Mouse (Mus musculus) CH12.LX (cell line): ENCODE results near the gene Tsc22d2. TPM values are rescaled to one million over a fixed set of nuclear protein-coding genes. Genes with fewer than 3 reads are reported as not detected.

Source experiments
- DNase-seq: peaks from one replicate; pipeline ENCODE4 v3.0.0-alpha.2; 2013; ENCODE audit errors: extremely low read depth
- H3K27ac ChIP-seq: 2 replicates; pipeline ENCODE4 v1.5.1; 2012; ENCODE audit warnings: low read depth, mild to moderate bottlenecking, control low read depth, moderate library complexity; ENCODE audit not compliant: insufficient read depth
- H3K27me3 ChIP-seq: replicated peaks from 2 replicates; pipeline ENCODE3; 2012; ENCODE audit warnings: inconsistent platforms
- H3K36me3 ChIP-seq, 2 experiments: replicated peaks in 1 of 2; 2 replicates each; pipeline versions ENCODE3 to v1.6.1; 2012; ENCODE audit warnings: inconsistent platforms in 1 of 2, low read length in 1 of 2, mild to moderate bottlenecking in 1 of 2, mixed read lengths in 1 of 2, moderate library complexity in 1 of 2; ENCODE audit not compliant: control insufficient read depth in 1 of 2, insufficient read depth in 1 of 2
- H3K4me1 ChIP-seq, 2 experiments: 2 replicates each; pipeline ENCODE4 v1.6.1; 2012; ENCODE audit warnings: inconsistent platforms in 1 of 2, moderate library complexity in 1 of 2; ENCODE audit not compliant: insufficient read depth in 2 of 2, control insufficient read depth in 1 of 2
- H3K4me2 ChIP-seq: 2 replicates; pipeline ENCODE4 v1.6.1; 2012; ENCODE audit warnings: low read depth, mild to moderate bottlenecking, control low read depth; ENCODE audit not compliant: poor library complexity, insufficient read depth, severe bottlenecking
- H3K4me3 ChIP-seq, 3 experiments: fragments of 150-350 bp in 1 of 3; sonication (generic) in 1 of 3; replicated peaks in 1 of 3; 2 replicates each; pipeline versions ENCODE3 to v1.5.1; 2011 to 2012; ENCODE audit warnings: low read depth in 2 of 3, low read length in 2 of 3, mild to moderate bottlenecking in 2 of 3, moderate library complexity in 2 of 3, control low read depth in 1 of 3, improper control_type of control experiment in 1 of 3, inconsistent platforms in 1 of 3, mixed read lengths in 1 of 3; ENCODE audit not compliant: poor library complexity in 1 of 3
- H3K79me2 ChIP-seq: replicated peaks from 2 replicates; pipeline ENCODE4 v1.6.1; 2012; ENCODE audit warnings: mild to moderate bottlenecking, moderate library complexity; ENCODE audit not compliant: control insufficient read depth, poor library complexity, insufficient read depth, severe bottlenecking; ENCODE audit errors: extremely low read depth
- H3K9ac ChIP-seq: 2 replicates; pipeline ENCODE4 v1.6.1; 2012; ENCODE audit warnings: low read depth, mild to moderate bottlenecking, control low read depth, moderate library complexity; ENCODE audit not compliant: insufficient read depth
- H3K9me3 ChIP-seq: replicated peaks from 2 replicates; pipeline ENCODE3; 2012; ENCODE audit warnings: low read length, inconsistent platforms, mixed read lengths
- CHD1 ChIP-seq: IDR thresholded peaks from 2 replicates; pipeline ENCODE4 v1.6.1; 2012; ENCODE audit warnings: low read depth, low read length, improper control_type of control experiment, inconsistent platforms
- CHD2 ChIP-seq: IDR thresholded peaks from 2 replicates; pipeline ENCODE4 v1.6.1; 2011; ENCODE audit warnings: low read length, improper control_type of control experiment
- E2F4 ChIP-seq: IDR thresholded peaks from 2 replicates; pipeline ENCODE4 v1.6.1; 2011; ENCODE audit warnings: low read depth, low read length, improper control_type of control experiment; ENCODE audit not compliant: insufficient replicate concordance
- EP300 ChIP-seq: IDR thresholded peaks from 2 replicates; pipeline ENCODE4 v1.6.1; 2011; ENCODE audit warnings: low read length, improper control_type of control experiment
- HCFC1 ChIP-seq: IDR thresholded peaks from 2 replicates; pipeline ENCODE4 v1.6.1; 2012; ENCODE audit warnings: low read depth, mild to moderate bottlenecking, inconsistent platforms, low read length, improper control_type of control experiment
- IRF4 ChIP-seq: IDR thresholded peaks from 2 replicates; pipeline ENCODE4 v1.6.1; 2014; ENCODE audit warnings: low read depth, mild to moderate bottlenecking, inconsistent platforms, low read length, improper control_type of control experiment
- JUN ChIP-seq: IDR thresholded peaks from 2 replicates; pipeline ENCODE4 v1.6.1; 2011; ENCODE audit warnings: low read depth, mild to moderate bottlenecking, low read length, improper control_type of control experiment, moderate library complexity; ENCODE audit not compliant: insufficient read depth
- JUND ChIP-seq: conservative IDR thresholded peaks from 2 replicates; pipeline ENCODE4 v1.6.1; 2011; ENCODE audit warnings: low read depth, low read length, improper control_type of control experiment
- KAT2A ChIP-seq: IDR thresholded peaks from 2 replicates; pipeline ENCODE4 v1.6.1; 2012; ENCODE audit warnings: low read length, improper control_type of control experiment, inconsistent platforms; ENCODE audit not compliant: insufficient replicate concordance
- MAX ChIP-seq: IDR thresholded peaks from 2 replicates; pipeline ENCODE4 v1.6.1; 2011; ENCODE audit warnings: low read length, improper control_type of control experiment
- MAZ ChIP-seq: IDR thresholded peaks from 2 replicates; pipeline ENCODE4 v1.6.1; 2012; ENCODE audit warnings: low read depth, mild to moderate bottlenecking, inconsistent platforms, low read length, improper control_type of control experiment, moderate library complexity
- MXI1 ChIP-seq: IDR thresholded peaks from 2 replicates; pipeline ENCODE4 v1.6.1; 2011; ENCODE audit warnings: mild to moderate bottlenecking, low read depth, low read length, improper control_type of control experiment
- NELFE ChIP-seq: IDR thresholded peaks from 2 replicates; pipeline ENCODE4 v1.6.1; 2011; ENCODE audit warnings: low read depth, low read length, improper control_type of control experiment
- NRF1 ChIP-seq: IDR thresholded peaks from 2 replicates; pipeline ENCODE4 v1.6.1; 2014; ENCODE audit warnings: low read depth, mild to moderate bottlenecking, inconsistent platforms, low read length, improper control_type of control experiment, moderate library complexity
- RAD21 ChIP-seq: IDR thresholded peaks from 2 replicates; pipeline ENCODE4 v1.6.1; 2011; ENCODE audit warnings: low read depth, mild to moderate bottlenecking, low read length, improper control_type of control experiment, moderate library complexity
- SMC3 ChIP-seq: IDR thresholded peaks from 2 replicates; pipeline ENCODE4 v1.6.1; 2011; ENCODE audit warnings: low read depth, low read length, improper control_type of control experiment
- USF1 ChIP-seq: IDR thresholded peaks from 2 replicates; pipeline ENCODE4 v1.6.1; 2014; ENCODE audit warnings: low read depth, mild to moderate bottlenecking, inconsistent platforms, low read length, improper control_type of control experiment
- USF2 ChIP-seq: conservative IDR thresholded peaks from 2 replicates; pipeline ENCODE4 v1.6.1; 2011; ENCODE audit warnings: low read depth, low read length, improper control_type of control experiment
- ZC3H11A ChIP-seq: IDR thresholded peaks from 2 replicates; pipeline ENCODE4 v1.6.1; 2012; ENCODE audit warnings: low read depth, mild to moderate bottlenecking, inconsistent platforms, low read length, improper control_type of control experiment
- ZKSCAN1 ChIP-seq: IDR thresholded peaks from 2 replicates; pipeline ENCODE4 v1.6.1; 2012; ENCODE audit warnings: low read depth, inconsistent platforms, low read length, improper control_type of control experiment, borderline replicate concordance
- ZMIZ1 ChIP-seq: IDR thresholded peaks from 2 replicates; pipeline ENCODE4 v1.6.1; 2012; ENCODE audit warnings: low read depth, mild to moderate bottlenecking, inconsistent platforms, low read length, improper control_type of control experiment
- dilution Hi-C: fragments of 300-500 bp; cut with MboI; formaldehyde crosslinking; loops from 2 replicates; pipeline ENCODE4 v1.14.3; 2020; ENCODE audit warnings: low sequenced_read_pairs; ENCODE audit not compliant: extremely low pct_unique_long_range_greater_than_20kb, extremely low pct_ligation_motif_present
- in situ Hi-C: fragments of 300-500 bp; cut with MboI; formaldehyde crosslinking; loops from 3 replicates; pipeline ENCODE4 v1.14.3; 2019; ENCODE audit warnings: low sequenced_read_pairs, low pct_ligation_motif_present, low pct_unique_long_range_greater_than_20kb, mixed read lengths
- polyA plus RNA-seq: library from polyadenylated mRNA; unstranded; fragments of >175 nt; gene quantifications from 2 replicates; pipeline ENCODE4 v1.2.1, GENCODE M21; 2012; ENCODE audit warnings: low read depth; ENCODE audit not compliant: insufficient read length
- total RNA-seq, 2 experiments: library from RNA; depleted of rRNA; stranded (reverse); fragments of 300-350 nt in 1 of 2; fragments of >200 nt in 1 of 2; gene quantifications; 2 replicates each; pipeline ENCODE4 v1.2.3; 2012 to 2014

Tsc22d2 gene
- total and polyA plus RNA-seq, 3 experiments: 9.0 to 17.4 (median 12.9) TPM

DNA sequence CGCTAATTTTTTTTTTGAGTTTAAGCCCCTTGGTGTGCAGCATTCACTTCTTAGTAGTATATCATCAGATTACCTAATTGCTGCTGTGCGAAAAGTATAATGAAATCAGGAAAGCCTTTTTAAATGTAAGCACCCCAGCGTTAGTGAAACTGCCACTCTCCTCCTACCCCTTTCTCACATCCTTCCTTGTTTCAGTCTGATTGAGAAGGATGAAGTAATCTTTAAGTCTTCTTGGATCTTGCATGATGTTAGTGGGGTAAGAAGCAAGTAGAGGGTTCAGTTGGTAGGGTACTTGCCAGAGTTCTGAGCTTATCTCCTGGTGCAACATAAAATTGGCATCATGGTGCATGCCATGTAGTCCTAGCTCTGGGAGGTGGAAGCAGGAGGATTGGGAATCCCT lies 35.0 kb downstream of the Tsc22d2 start:
- dilution Hi-C loops: no loop called here
- TF ChIP-seq MXI1 (no peak), ZC3H11A (no peak), HCFC1 (no peak), MAZ (no peak), MAX (no peak), EP300 (no peak), CHD1 (no peak), RAD21 (no peak), JUND (no peak), USF1 (no peak), JUN (no peak), USF2 (no peak), ZKSCAN1 (no peak), NRF1 (no peak)
- peaks cover 2 to 36% of the 10 kb centered on the region in 2 experiments for H3K36me3 ChIP-seq

DNA sequence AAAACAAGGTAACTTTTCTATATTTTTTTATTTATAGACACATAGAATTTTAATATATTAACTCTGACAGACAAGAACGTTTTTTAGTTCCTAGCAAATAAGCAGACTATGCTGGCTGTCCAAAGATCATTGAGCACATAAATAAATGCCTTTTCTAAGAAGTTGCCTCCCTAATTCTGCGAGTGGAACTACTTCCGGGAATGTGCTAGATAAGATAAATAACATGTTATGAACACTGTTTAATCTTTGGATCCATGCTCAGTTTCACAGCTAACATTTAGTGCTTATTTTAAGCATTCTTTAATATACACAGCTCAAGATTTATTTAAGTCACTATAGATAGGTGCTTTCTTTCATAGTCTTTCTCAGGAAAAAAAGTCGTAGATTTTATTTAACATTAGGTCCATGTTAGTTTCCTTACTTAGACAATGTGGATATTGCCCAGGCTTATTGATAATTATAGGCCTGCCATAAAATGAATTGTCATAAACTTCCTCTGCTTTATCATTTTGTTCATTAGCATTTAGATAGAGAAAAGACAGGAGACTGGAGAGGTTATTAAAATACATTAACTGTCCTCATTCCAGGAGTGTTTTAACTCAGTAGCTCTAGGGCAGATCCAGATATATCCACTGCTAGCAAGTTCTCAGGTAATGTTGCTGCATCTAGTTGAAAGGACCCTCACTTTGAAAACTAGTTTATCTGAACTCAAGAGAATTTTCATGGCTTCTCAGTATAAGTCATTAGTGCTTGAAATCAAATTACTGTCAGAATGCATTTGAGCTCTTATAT lies 40.1 kb downstream of the Tsc22d2 start:
- H3K27ac ChIP-seq: no peak overlapping the region
- H3K9ac ChIP-seq: no peak overlapping the region
- no peaks in the 10 kb centered on the region for H3K9me3 ChIP-seq
- in situ Hi-C loops: no loop called here
- no peak for TF ChIP-seq KAT2A
- no peak for TF ChIP-seq E2F4
- TF ChIP-seq USF2: no peak
- TF ChIP-seq ZMIZ1: no peak
- TF ChIP-seq NELFE: no peak
- TF ChIP-seq CHD2: no peak
- no peak for TF ChIP-seq IRF4
- no peak for TF ChIP-seq SMC3
- no peaks in the 10 kb centered on the region; the same call in 1 of the 2 replicates for H3K79me2 ChIP-seq
- H3K4me2 ChIP-seq: no peak overlapping the region
- H3K4me1 ChIP-seq: peaks cover 0 to 1% of the 10 kb centered on the region in 2 experiments; a peak in 1 of 4 replicates
- DNase-seq: no peak
- H3K4me3 ChIP-seq: no peak overlapping the region
- H3K36me3 ChIP-seq: peaks cover 1 to 33% of the 10 kb centered on the region in 2 experiments
- no peaks in the 10 kb centered on the region for H3K27me3 ChIP-seq
- dilution Hi-C loops: no loop called here

More for the DNA sequence above, 35.0 kb downstream of the Tsc22d2 start:
- no peaks in the 10 kb centered on the region for H3K9me3 ChIP-seq
- in situ Hi-C loops: no loop called here
- no peak overlapping the region for H3K4me2 ChIP-seq
- no peak for DNase-seq
- no peak overlapping the region for H3K9ac ChIP-seq
- H3K4me1 ChIP-seq: peaks cover 0 to 4% of the 10 kb centered on the region in 2 experiments; a peak in 1 of 4 replicates
- H3K4me3 ChIP-seq: no peak overlapping the region
- no peaks in the 10 kb centered on the region; the same call in 1 of the 2 replicates for H3K79me2 ChIP-seq
- no peak overlapping the region for H3K27ac ChIP-seq
- H3K27me3 ChIP-seq: no peaks in the 10 kb centered on the region
